Mouse (Mus musculus) retina, postnatal 1 day (tissue): ENCODE data around the gene Mcidas.
A peak's percentile ranks its signal among the peaks of the same experiment; 100 is the strongest.

Experiments
- DNase-seq: peaks from one replicate; pipeline ENCODE4 v3.0.0-alpha.2; 2012

Gene Mcidas

DNA sequence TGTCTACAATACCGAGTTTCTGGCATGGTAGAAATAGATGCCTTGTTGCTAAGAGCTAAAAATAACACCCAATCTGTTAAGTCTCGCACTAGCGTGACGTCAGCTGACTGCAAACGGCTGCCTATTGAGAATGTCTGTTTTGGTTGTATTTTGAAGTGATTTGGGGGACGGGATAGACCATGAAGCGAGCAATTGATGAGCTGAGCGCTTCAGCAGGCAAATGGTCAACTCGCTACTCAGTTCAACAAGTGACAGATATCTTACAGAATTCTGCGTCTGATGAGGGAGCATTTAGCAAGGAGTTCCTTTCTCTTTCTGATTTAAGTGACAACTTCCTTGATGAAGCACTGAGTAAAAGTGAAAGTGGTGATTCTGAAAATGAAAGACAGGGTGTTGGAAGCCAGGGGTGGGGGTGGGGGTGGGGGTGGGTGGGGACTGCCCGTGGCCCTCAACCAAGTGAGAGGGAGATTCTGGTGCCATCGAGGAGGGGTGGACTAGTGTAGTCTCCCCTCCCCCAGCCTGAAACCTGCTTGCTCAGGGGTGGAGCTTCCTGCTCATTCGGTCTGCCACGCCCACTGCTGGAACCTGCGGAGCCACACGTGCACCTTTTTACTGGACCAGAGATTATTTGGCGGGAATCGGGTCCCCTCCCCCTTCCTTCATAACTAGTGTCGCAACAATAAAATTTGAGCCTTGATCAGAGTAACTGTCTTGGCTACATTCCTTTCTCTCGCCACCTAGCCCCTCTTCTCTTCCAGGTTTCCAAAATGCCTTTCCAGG is 19.7 kb downstream of the Mcidas start:
- peak; percentile 24 for DNase-seq

DNA sequence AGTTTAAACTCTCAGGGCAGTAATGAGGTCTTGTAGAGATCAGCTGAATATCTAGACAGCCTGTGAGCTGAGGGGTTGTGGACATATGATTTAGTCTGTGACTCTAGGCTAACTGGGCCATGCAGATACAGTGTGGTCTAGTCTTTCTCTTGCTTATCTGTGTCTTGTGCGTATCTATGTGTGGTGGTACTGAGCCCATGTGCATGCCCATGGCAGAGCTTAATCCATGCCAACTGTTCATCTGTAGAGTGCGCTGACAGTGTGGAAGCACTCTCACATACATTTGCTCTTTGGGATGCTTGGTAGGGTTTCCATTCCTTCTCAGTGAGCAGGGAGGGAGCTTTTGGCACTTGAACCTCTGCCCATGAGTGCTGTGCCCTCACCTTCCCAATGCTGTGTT is 27.9 kb downstream of the Mcidas start:
- DNase-seq = no peak

DNA sequence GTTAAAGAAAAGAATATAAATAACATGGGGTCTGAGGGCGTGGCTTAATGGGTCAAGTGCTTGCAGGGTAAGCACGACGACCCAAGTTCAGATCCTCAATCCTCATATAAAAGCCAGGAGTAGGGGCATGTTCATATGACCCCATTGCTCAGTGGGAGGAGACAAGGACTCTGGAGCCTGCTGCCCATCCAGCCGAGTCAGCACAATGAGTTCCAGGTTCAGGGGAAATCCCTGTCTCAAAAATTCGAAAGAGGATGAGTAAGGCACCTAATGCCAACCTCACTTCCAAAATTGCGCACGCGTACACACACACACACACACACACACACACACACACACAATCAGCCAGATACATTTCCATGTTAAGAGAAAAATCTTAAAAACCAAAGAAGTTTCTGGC is 28.8 kb downstream of the Mcidas start:
- no peak for DNase-seq

DNA sequence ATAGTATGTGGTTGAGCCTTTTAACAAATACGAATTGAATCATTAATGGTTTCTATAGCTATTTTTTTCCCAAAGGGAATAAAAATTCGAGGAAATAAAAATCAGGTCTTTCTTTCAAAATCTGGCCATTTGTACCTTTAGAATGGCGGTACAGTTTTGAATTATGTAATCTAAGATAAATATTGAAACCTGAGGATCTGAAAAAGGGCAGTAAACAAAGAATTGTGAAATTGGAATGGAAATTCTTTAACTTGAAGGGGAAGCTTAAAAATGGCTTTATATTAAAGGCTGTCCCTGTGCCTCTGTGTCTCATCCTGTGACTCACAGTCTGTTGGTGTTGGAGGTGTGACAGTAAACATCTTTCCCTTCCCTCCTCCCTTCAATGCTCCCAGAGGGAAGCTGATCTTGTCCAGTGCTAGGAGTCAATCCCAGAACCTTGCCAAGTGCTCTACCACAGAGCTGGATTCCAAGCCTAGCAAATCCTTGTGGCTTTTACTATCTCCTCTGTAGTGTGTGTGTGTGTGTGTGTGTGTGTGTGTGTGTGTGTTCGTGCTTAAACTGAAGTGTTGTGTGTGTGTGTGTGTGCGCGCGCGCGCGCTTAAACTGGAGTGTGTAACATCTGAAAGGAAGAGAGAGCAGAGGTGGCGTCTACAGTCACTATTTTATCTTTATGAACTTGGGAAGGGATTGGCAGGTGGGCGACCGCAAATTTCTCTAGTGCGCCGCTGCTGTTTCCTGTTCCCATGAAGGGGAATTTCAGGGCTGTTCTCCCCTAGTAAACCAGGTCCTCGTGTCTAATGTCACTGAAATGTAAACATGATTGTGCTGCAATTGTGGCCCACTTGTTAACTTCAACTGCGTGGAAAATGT is 29.9 kb downstream of the Mcidas start:
- DNase-seq = no peak

DNA sequence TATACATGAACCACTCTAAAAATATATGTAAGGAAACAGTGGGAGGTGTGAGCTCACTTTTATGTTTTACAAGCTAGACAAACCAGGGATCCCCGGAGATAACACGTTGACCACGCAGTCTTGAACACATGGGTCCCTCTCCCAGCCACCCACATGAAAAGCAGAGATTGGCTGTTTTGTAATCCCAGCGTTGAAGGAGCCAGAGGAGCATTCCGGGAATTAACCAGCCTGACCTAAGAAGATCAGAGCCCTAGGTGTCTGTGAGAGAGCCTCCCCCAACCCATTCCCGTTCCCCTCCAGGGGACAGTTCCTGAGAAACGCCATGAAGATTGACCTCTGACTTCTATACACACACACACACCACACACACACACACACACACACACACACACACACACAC is 37.7 kb downstream of the Mcidas start:
- peak; percentile 74 for DNase-seq

DNA sequence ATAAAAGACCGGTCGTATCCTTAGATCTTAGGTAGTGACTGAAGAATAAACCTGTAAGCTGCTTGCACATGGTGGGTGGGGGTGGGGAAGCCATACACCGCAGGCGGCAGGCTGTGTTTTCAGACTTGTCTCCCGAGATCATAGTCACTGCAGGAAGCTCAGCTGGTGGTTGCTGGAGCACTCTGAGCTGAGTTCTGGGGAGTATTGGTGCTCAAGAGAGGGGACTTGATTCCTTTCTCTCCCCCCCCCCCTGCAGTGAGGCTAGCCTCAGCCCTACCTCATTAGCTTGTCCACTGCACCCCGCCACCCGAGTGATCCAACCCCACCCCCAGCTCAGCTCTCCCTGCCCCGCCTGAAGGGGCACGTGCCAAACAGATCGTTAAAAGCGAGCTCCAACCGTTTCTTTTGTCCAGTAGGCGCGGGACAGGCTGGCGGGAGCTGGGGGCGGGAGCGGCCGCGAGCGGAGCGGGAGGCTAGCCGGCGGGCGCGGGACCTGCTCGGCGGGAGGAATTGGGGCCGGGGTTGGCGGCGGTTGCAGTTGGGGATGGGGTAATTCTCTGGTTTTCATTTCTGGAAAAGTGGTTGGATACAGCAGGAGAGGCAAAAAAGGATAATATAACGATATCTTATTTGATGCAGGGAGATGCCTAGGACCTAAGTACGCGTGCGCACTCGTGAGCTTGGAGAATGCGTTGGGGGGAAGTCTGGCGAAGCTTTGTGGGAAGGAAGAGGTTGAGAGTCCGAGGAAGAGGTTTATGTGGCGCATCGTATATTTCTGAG is 38.3 kb downstream of the Mcidas start:
- peak; percentile 89 for DNase-seq

DNA sequence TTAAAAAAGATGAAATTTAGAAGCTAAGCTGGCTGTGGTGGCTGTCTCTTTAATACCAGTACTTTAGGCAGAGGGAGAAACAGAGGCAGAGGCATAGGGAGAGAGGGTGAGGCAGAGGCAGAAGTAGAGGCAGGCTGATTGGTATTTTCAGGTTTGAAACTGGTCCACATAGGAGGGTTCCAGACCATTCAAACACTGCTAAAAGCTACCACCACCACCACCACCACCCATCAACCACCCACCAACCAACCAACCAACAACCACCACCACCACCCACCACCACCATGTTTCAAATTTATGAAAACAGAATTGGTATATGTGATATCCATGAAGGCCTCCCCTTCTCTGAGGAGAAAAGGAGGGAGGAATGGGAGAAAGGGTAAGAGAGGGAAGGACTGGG is 39.2 kb downstream of the Mcidas start:
- DNase-seq = no peak

DNA sequence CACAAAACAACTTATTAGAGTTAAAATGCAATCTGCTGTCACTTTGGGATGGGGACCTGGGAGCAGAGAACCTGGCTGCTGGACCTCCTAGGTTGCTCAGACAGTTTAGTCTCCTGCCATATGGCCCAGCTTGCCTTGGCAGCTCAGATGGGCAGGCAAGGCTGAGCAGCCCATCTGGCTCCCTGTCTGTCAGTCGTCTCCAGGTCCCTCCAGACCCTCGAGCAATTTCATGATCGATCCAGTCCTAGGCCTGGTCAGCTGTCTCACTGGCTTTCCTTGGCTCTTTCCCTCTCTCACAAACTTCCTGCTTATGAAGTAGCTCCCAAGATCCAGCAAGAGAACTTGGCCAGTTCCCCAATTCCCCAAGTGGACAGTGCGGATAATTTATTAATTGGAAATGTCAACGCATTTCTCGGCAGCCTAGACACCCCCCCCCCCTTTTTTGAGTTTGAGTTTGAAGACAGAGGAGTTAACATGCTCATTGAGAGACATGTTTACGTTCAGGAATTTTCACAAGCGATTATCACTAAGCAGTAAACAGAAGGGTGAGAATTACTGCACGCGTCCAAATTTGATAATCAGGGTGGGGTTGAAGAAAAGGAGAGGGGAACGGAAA is 40.7 kb downstream of the Mcidas start:
- DNase-seq = peak; percentile 52

DNA sequence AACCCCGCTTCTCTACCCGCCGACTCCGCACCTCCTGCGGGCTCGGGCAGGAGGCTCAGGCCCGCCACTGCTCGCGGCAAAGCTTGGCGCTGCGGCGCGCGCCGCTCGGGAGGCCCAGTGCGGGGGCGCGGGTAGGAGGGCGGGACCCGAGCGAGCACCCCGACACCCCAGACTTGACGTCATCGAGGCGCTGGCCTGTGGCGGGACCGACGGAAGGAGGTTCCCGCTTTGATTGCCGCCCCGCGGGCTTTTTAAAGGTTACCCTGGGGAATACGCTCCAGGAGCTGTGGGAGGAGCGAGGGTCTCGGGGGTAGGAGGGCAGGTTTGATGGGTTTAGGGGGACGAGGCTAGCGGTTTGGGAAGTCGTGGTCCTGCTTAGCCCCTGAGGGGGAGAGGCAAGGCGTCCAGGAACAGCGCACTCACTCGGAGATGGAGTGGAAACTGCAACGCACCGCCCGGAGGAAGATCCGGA is 41.3 kb downstream of the Mcidas start, which contains the start of gene Cdc20b:
TSS of gene Cdc20b (plus strand) at position 162 of the 472 bp plus-strand sequence.
- DNase-seq = peak; percentile 76

DNA sequence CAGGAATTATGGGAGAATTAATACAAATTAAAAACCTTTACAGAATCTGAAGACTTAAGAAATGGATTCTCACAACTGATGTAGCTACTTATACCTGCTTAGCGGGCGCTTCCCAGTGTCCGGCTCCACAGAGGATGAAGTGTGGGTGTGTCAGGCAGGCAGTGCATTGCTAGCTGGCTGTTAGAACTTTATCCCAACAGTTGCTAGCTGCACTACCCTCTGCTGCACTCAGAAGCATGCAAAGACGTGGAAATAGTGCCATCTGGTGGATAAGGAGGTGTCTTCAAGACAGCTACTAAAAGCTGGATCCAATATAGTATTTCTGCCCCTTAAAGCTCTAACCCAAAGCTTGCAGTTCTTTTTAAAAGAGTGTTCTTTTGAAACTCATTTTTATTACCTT is 42.2 kb downstream of the Mcidas start:
- peak; percentile 94 for DNase-seq

DNA sequence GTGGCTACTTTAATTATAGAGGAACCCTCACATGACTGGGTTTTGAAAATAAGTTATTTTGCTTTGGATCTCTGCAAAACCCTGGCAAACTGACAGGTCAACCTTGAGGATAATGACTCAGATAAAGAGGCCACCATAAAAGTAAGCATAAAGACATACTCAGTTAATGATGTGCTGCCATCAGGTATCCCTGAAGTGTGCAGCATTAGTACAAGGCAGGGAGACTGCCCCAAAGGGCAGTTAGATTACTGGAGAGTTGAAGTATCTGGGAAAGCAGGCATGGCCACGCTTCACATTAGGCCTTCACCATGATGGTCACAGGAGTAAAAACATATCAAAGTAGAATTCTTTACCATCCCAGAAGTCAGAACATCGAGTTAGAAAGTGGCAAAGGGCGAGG is 51.2 kb downstream of the Mcidas start:
- no peak for DNase-seq

DNA sequence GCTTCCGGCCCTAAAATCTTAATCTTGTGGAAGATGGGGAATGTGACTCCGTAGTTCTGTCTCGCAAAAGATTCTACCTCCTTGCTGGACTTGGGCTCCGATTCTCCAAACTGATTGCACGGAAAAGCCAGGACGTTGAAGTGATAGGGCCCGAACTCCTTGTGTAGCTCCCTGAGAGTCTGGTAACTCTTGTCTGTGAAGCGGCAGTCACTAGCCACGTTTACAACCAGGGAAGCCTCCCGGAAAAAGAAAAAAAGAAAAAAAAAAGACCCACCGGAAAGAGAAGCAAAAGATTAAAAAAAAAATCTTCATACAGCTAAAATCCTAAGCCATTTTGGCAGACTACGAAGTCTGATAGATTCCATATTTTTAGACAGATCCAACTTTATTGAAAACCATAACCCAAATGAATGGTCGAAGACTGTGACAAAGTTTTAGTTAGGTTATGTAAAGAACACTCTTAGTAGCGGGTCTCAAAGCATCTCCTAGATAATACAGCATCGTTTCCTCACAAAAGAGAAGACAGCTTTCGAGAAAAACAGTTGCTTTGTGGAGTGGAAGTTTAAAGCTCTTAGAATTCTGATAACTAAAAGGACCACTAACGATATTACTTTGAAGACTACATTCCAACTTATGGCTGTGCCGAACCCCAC is 51.9 kb downstream of the Mcidas start:
- DNase-seq = no peak

DNA sequence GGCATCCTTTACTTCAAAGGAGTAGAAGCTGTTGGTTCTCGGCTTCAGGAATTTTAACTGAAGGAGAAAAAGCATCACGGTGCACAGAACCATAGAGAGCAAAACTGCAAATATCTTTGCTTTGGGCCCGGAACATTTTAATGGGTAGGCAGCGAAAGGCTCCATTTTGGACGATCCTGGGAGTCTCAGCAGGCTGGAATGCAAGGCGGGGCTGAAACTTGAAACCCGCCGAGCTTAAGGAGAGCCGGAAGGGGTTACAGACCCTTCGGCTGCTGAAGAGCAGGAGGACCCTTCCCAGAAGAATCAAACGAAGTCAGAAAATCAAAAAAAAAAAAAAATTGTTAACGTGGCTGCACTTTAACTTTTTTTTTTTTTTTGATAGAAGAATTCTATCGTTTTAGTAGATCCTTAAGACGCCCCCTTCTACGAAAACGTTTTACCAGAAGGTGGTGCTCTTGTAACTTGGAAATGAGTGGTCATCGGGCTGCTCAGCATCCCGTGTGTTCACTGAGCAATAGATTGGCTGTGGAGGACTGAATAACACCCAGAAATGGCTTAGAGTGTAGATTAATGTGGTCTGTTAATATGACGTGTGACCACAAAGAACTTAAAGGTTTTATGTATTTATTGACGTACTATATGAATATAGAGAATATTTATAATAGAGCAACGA is 52.7 kb downstream of the Mcidas start, which contains the start of gene Gpx8:
TSS of gene Gpx8 (minus strand) at position 200 of the 673 bp plus-strand sequence.
- DNase-seq = peak; percentile 83

DNA sequence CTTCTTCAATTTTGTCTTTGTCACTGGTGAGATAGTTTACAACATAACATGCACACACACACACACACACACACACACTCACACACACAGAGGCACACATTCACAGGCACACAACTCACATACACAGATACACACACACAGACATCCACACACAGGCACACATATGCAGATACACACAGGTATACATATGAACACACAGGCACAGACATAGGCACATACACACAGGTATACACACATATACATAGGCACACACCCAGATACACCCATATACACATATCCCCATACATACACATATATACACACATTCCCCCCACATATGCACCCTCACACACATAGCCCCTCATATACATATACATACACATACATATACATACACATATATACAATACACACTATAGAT is 53.4 kb downstream of the Mcidas start:
- DNase-seq = no peak

DNA sequence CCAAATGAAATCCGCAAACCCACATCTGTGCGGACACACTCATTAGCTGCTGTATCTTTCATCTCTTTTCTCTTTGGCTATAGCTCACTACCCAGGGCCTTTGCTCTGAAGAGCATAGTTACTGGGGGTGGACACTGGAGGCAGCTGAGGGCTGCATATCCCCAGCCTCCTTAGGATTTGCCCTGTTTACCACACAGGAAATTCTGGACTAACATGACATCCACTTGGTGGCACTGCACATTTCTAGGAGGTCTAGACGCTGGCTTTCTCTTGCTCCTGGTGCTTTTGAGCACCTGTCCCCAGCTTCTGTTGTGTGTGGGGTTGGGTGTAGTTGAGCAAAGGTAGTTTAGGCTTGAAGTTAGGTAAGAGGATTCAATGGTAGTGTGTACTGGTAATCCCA is 54.0 kb downstream of the Mcidas start:
- peak; percentile 10 for DNase-seq
